Mouse (Mus musculus) ES-Bruce4 (cell line): ENCODE measurements around the gene Plscr1. TPM values are rescaled to one million over a fixed set of nuclear protein-coding genes. Genes with fewer than 3 reads are reported as not detected.

ENCODE experiments used
- H3K27ac ChIP-seq: 2 replicates; pipeline ENCODE4 v1.5.1; 2012; ENCODE audit warnings: low read length, inconsistent platforms; ENCODE audit not compliant: insufficient read depth
- H3K27me3 ChIP-seq: 2 replicates; pipeline ENCODE4 v1.6.1; 2012; ENCODE audit warnings: mild to moderate bottlenecking, low read length, inconsistent platforms; ENCODE audit not compliant: control insufficient read depth, poor library complexity, insufficient read depth, severe bottlenecking
- H3K36me3 ChIP-seq: 2 replicates; pipeline ENCODE4 v1.6.1; 2012; ENCODE audit warnings: inconsistent platforms, mild to moderate bottlenecking, low read length, moderate library complexity; ENCODE audit not compliant: control insufficient read depth, poor library complexity, insufficient read depth, severe bottlenecking
- H3K4me1 ChIP-seq: one replicate; pipeline ENCODE4 v1.8.1; 2011; ENCODE audit warnings: low read length; ENCODE audit not compliant: control insufficient read depth, insufficient read depth
- H3K4me3 ChIP-seq: 2 replicates; pipeline ENCODE4 v1.5.1; 2011; ENCODE audit warnings: low read depth, mild to moderate bottlenecking, low read length
- H3K9ac ChIP-seq: 2 replicates; pipeline ENCODE4 v1.6.1; 2012; ENCODE audit warnings: low read depth, mild to moderate bottlenecking, inconsistent platforms; ENCODE audit not compliant: poor library complexity, severe bottlenecking
- H3K9me3 ChIP-seq: replicated peaks from 2 replicates; pipeline ENCODE4 v1.6.1; 2012; ENCODE audit warnings: mild to moderate bottlenecking, low read length, inconsistent platforms; ENCODE audit not compliant: control insufficient read depth, poor library complexity, insufficient read depth, severe bottlenecking
- CTCF ChIP-seq: IDR thresholded peaks from one replicate; pipeline ENCODE4 v1.8.1; 2011; ENCODE audit warnings: low read depth, low read length
- EP300 ChIP-seq: IDR thresholded peaks from 2 replicates; pipeline ENCODE4 v1.6.1; 2011; ENCODE audit warnings: low read depth, low read length; ENCODE audit not compliant: insufficient read depth
- POLR2A ChIP-seq: IDR thresholded peaks from one replicate; pipeline ENCODE4 v1.8.1; 2011; ENCODE audit warnings: low read length; ENCODE audit not compliant: insufficient read depth
- polyA plus RNA-seq: library from polyadenylated mRNA; stranded (reverse); fragments of >200 nt; gene quantifications from 2 replicates; pipeline ENCODE4 v1.2.4, GENCODE M21; 2011; ENCODE audit warnings: low read depth; ENCODE audit not compliant: missing spikeins, insufficient read depth, insufficient read length

Plscr1 gene
- polyA plus RNA-seq, 1 experiment = 18.4 TPM

- TF ChIP-seq POLR2A (peak; percentile 59), EP300 (no peak), CTCF (no peak)
- H3K4me1 ChIP-seq = peaks cover 2% of the 10 kb centered on the region
- H3K9ac ChIP-seq = peak overlapping the region; percentile 49
- peak overlapping the region; percentile 96 for H3K4me3 ChIP-seq
- H3K27me3 ChIP-seq = no peaks in the 10 kb centered on the region
- H3K27ac ChIP-seq = peak overlapping the region; percentile 71
- no peaks in the 10 kb centered on the region for H3K36me3 ChIP-seq
- H3K9me3 ChIP-seq = no peaks in the 10 kb centered on the region
Measured at GRCm38 (mm10) chr9:92249987-92250772, 630 bp downstream of the Plscr1 start.

- TF ChIP-seq POLR2A = no peak
- TF ChIP-seq CTCF = no peak
- no peak for TF ChIP-seq EP300
Measured at GRCm38 (mm10) chr9:92252718-92253117, 3.2 kb downstream of the Plscr1 start.

GRCm38 (mm10) chr9:92253585-92254321, 4.2 kb downstream of the Plscr1 start:
- H3K36me3 ChIP-seq = no peaks in the 10 kb centered on the region
- no peak overlapping the region for H3K27ac ChIP-seq
- H3K4me3 ChIP-seq = no peak overlapping the region
- peaks cover 2% of the 10 kb centered on the region for H3K4me1 ChIP-seq
- no peaks in the 10 kb centered on the region for H3K27me3 ChIP-seq
- TF ChIP-seq POLR2A (no peak), EP300 (no peak), CTCF (no peak)
- no peaks in the 10 kb centered on the region for H3K9me3 ChIP-seq
- H3K9ac ChIP-seq = no peak overlapping the region

More at GRCm38 (mm10) chr9:92252718-92253117, 3.2 kb downstream of the Plscr1 start:
- peaks cover 2% of the 10 kb centered on the region for H3K4me1 ChIP-seq
- no peak overlapping the region for H3K9ac ChIP-seq
- no peaks in the 10 kb centered on the region for H3K27me3 ChIP-seq
- H3K27ac ChIP-seq = no peak overlapping the region
- H3K4me3 ChIP-seq = no peak overlapping the region
- no peaks in the 10 kb centered on the region for H3K9me3 ChIP-seq
- H3K36me3 ChIP-seq = no peaks in the 10 kb centered on the region

GRCm38 (mm10) chr9:92260481-92261159, 11.1 kb downstream of the Plscr1 start:
- Histone ChIP-seq H3K36me3 (0 out of 2 replicates have a peak, but pooled peaks cover 3% of the 10 kb centered on the region), H3K9me3 (no peaks in the 10 kb centered on the region), H3K4me3 (no peak overlapping the region), H3K27ac (peak overlapping the region; percentile 44; the same call in 1 of the 2 replicates), H3K4me1 (peaks cover 3% of the 10 kb centered on the region), H3K9ac (no peak overlapping the region), H3K27me3 (no peaks in the 10 kb centered on the region)
- TF ChIP-seq EP300 (no peak), CTCF (no peak), POLR2A (no peak)

GRCm38 (mm10) chr9:92265719-92266118, 16.2 kb downstream of the Plscr1 start:
- no peak overlapping the region for H3K4me3 ChIP-seq
- no peak overlapping the region for H3K27ac ChIP-seq
- 0 out of 2 replicates have a peak, but pooled peaks cover 6% of the 10 kb centered on the region for H3K36me3 ChIP-seq
- H3K9me3 ChIP-seq = no peaks in the 10 kb centered on the region
- H3K9ac ChIP-seq = no peak overlapping the region
- H3K4me1 ChIP-seq = peaks cover 2% of the 10 kb centered on the region
- H3K27me3 ChIP-seq = no peaks in the 10 kb centered on the region
- TF ChIP-seq POLR2A (no peak), EP300 (no peak), CTCF (no peak)
